Mouse (Mus musculus): ENCODE results near the gene Dlg4.
A peak's percentile ranks its signal among the peaks of the same experiment; 100 is the strongest.
"Not testable (repeated sequence)": the region's sequence is repeated elsewhere in the genome, so short reads cannot be mapped to it uniquely, and the experiment has no call there.

Gene Dlg4

GRCm38 (mm10) chr11:70049816-70050215 lies 33.1 kb downstream of the Dlg4 start:
- DNase-seq (ENCODE audit: low read depth), result peak; percentile 46

- DNase-seq (ENCODE audit: low read depth), result no peak
These were observed 36.4 kb downstream of the Dlg4 start for GRCm38 (mm10) chr11:70053156-70053555.

- DNase-seq (ENCODE audit: low read depth), result no peak
These were observed 37.3 kb downstream of the Dlg4 start, which contains the start of gene Asgr1 for GRCm38 (mm10) chr11:70053898-70054570. TSS of gene Asgr1 (plus strand) at chr11:70054085.

GRCm38 (mm10) chr11:70055618-70056214 lies 39.0 kb downstream of the Dlg4 start:
- DNase-seq (ENCODE audit: low read depth), result peak; percentile 65

GRCm38 (mm10) chr11:70057805-70058204 lies 41.1 kb downstream of the Dlg4 start:
- DNase-seq (ENCODE audit: low read depth), result no peak

GRCm38 (mm10) chr11:70059930-70060329 lies 43.2 kb downstream of the Dlg4 start:
- DNase-seq (ENCODE audit: low read depth), result no peak

GRCm38 (mm10) chr11:70063053-70063452 lies 46.3 kb downstream of the Dlg4 start:
- DNase-seq (ENCODE audit: low read depth), result no peak

GRCm38 (mm10) chr11:70066701-70067100 lies 50.0 kb downstream of the Dlg4 start:
- no peak for DNase-seq (ENCODE audit: low read depth)

- DNase-seq (ENCODE audit: low read depth), result no peak
These were observed 51.5 kb downstream of the Dlg4 start for GRCm38 (mm10) chr11:70068245-70068644.

- no peak for DNase-seq (ENCODE audit: low read depth)
These were observed 53.3 kb downstream of the Dlg4 start for GRCm38 (mm10) chr11:70070057-70070456.

GRCm38 (mm10) chr11:70070603-70071002 lies 53.9 kb downstream of the Dlg4 start:
- DNase-seq (ENCODE audit: low read depth), result not testable (repeated sequence)

- peak; percentile 83 for DNase-seq (ENCODE audit: low read depth)
These were observed 57.8 kb downstream of the Dlg4 start for GRCm38 (mm10) chr11:70074379-70075071.

- peak; percentile 65 for DNase-seq (ENCODE audit: low read depth)
These were observed 58.8 kb downstream of the Dlg4 start for GRCm38 (mm10) chr11:70075581-70075980.

- no peak for DNase-seq (ENCODE audit: low read depth)
These were observed 60.7 kb downstream of the Dlg4 start for GRCm38 (mm10) chr11:70077441-70077840.

- no peak for DNase-seq (ENCODE audit: low read depth)
These were observed 62.4 kb downstream of the Dlg4 start for GRCm38 (mm10) chr11:70079175-70079574.

GRCm38 (mm10) chr11:70079928-70080327 lies 63.2 kb downstream of the Dlg4 start:
- peak; percentile 75 for DNase-seq (ENCODE audit: low read depth)

GRCm38 (mm10) chr11:70080803-70081590 lies 64.3 kb downstream of the Dlg4 start:
- peak; percentile 49 for DNase-seq (ENCODE audit: low read depth)

- DNase-seq (ENCODE audit: low read depth), result no peak
These were observed 67.8 kb downstream of the Dlg4 start for GRCm38 (mm10) chr11:70084563-70084962.

- peak; percentile 60 for DNase-seq (ENCODE audit: low read depth)
These were observed 75.4 kb downstream of the Dlg4 start, which contains the start of gene Asgr2 for GRCm38 (mm10) chr11:70091986-70092783. TSS of gene Asgr2 (plus strand) at chr11:70092644.

All from 416B (cell line).